Mouse (Mus musculus) midbrain, embryonic 15.5 days (tissue): ENCODE results near the gene Rbpj. TPM values are rescaled to one million over a fixed set of nuclear protein-coding genes. Genes with fewer than 3 reads are reported as not detected.
A peak's percentile ranks its signal among the peaks of the same experiment; 100 is the strongest.

ENCODE experiments used
- ATAC-seq: fragments of 200-750 bp; cut with Nextera tagmentation; replicated peaks from 2 replicates; pipeline ENCODE4 v1.8.0; 2017; ENCODE audit warnings: moderate TSS enrichment
- H3K27ac ChIP-seq: fragments of 300-500 bp; sonication (generic); 2 replicates; pipeline ENCODE4 v1.5.1; 2015; ENCODE audit warnings: mild to moderate bottlenecking, inconsistent platforms
- H3K27me3 ChIP-seq: fragments of 300-500 bp; sonication (generic); replicated peaks from 2 replicates; pipeline ENCODE4 v1.6.1; 2015; ENCODE audit warnings: inconsistent platforms
- H3K36me3 ChIP-seq: fragments of 300-500 bp; sonication (generic); replicated peaks from 2 replicates; pipeline ENCODE4 v1.6.1; 2015; ENCODE audit warnings: inconsistent platforms
- H3K4me1 ChIP-seq: fragments of 300-500 bp; sonication (generic); 2 replicates; pipeline ENCODE4 v1.6.1; 2015; ENCODE audit warnings: inconsistent platforms
- H3K4me2 ChIP-seq: fragments of 300-500 bp; sonication (generic); 2 replicates; pipeline ENCODE4 v1.6.1; 2015; ENCODE audit warnings: inconsistent platforms, mild to moderate bottlenecking, moderate library complexity
- H3K4me3 ChIP-seq: fragments of 300-500 bp; sonication (generic); 2 replicates; pipeline ENCODE4 v1.5.1; 2015; ENCODE audit warnings: mild to moderate bottlenecking, inconsistent platforms
- H3K9ac ChIP-seq: fragments of 300-500 bp; sonication (generic); 2 replicates; pipeline ENCODE4 v1.6.1; 2015; ENCODE audit warnings: mild to moderate bottlenecking, inconsistent platforms
- H3K9me3 ChIP-seq: fragments of 300-500 bp; sonication (generic); 2 replicates; pipeline ENCODE4 v1.6.1; 2016; ENCODE audit warnings: inconsistent platforms
- WGBS: fragments of 180-500 bp; shearing (Covaris S2); methylation state at CpG from one replicate; pipeline ENCODE4 v1.1.7; 2015; ENCODE audit warnings: mixed read lengths; 5-methylcytosine and 5-hydroxymethylcytosine counted together
- polyA plus RNA-seq: library from polyadenylated mRNA; unstranded; fragments of >200 nt; fragmentation: Nextera tagmentation; extraction: Ambion mirVana; gene quantifications from 2 replicates; pipeline ENCODE4 v1.2.1, GENCODE M21; 2015

The Rbpj gene
- polyA plus RNA-seq, 1 experiment from 2014 or later: 32.2 TPM

GRCm38 (mm10) chr5:53500509-53501145 is 34.7 kb downstream of the Rbpj start:
- Histone ChIP-seq H3K27me3 (no peaks in the 10 kb centered on the region), H3K4me2 (no peak overlapping the region), H3K36me3 (no peaks in the 10 kb centered on the region), H3K27ac (no peak overlapping the region), H3K4me3 (no peak overlapping the region), H3K4me1 (no peaks in the 10 kb centered on the region), H3K9me3 (no peaks in the 10 kb centered on the region), H3K9ac (no peak overlapping the region)
- WGBS: 57% methylated on average over 10 of the region's 10 CpGs
- no peak for ATAC-seq

DNA sequence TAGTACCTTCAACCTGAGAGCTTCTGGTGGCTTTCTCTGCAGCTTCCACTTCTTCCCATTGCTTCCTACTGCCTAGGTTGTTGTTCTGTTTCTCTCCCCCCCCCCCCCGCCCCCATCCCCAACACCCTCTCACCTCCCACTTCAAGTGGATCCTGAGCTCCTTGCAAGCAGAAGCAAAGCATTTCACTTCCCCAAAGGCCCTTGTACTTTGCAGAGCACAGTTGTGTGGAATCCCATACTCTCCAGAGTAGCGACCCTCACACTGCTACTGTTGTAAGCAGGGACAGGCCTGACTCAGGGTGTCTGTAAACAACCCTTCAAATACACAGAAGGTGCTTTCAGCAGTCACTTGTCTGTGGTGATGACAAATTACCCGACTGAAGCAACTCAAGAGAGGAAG is 37.3 kb downstream of the Rbpj start:
- WGBS: 79% methylated on average over 2 of the region's 3 CpGs
- H3K36me3 ChIP-seq: no peaks in the 10 kb centered on the region

GRCm38 (mm10) chr5:53505751-53506150 is 39.8 kb downstream of the Rbpj start:
- ATAC-seq: no peak
- H3K27ac ChIP-seq: no peak overlapping the region
- WGBS: 78% methylated on average over 6 of the region's 6 CpGs
- no peak overlapping the region for H3K9ac ChIP-seq
- H3K36me3 ChIP-seq: no peaks in the 10 kb centered on the region
- H3K27me3 ChIP-seq: no peaks in the 10 kb centered on the region
- H3K4me2 ChIP-seq: no peak overlapping the region
- no peak overlapping the region for H3K4me3 ChIP-seq
- H3K9me3 ChIP-seq: no peaks in the 10 kb centered on the region
- H3K4me1 ChIP-seq: no peaks in the 10 kb centered on the region

More for the DNA sequence above, 37.3 kb downstream of the Rbpj start:
- Histone ChIP-seq H3K9ac (no peak overlapping the region), H3K4me3 (no peak overlapping the region), H3K27ac (no peak overlapping the region), H3K4me1 (no peaks in the 10 kb centered on the region), H3K27me3 (no peaks in the 10 kb centered on the region), H3K4me2 (no peak overlapping the region), H3K9me3 (no peaks in the 10 kb centered on the region)
- no peak for ATAC-seq

- no peaks in the 10 kb centered on the region for H3K36me3 ChIP-seq
- no peak for ATAC-seq
- H3K4me2 ChIP-seq: no peak overlapping the region
- no peaks in the 10 kb centered on the region for H3K4me1 ChIP-seq
- no peaks in the 10 kb centered on the region for H3K27me3 ChIP-seq
- no peak overlapping the region for H3K27ac ChIP-seq
- 86% methylated on average over 5 of the region's 5 CpGs for WGBS
- no peaks in the 10 kb centered on the region for H3K9me3 ChIP-seq
- H3K4me3 ChIP-seq: no peak overlapping the region
- H3K9ac ChIP-seq: no peak overlapping the region
These were observed 41.4 kb downstream of the Rbpj start for GRCm38 (mm10) chr5:53507371-53507770.

DNA sequence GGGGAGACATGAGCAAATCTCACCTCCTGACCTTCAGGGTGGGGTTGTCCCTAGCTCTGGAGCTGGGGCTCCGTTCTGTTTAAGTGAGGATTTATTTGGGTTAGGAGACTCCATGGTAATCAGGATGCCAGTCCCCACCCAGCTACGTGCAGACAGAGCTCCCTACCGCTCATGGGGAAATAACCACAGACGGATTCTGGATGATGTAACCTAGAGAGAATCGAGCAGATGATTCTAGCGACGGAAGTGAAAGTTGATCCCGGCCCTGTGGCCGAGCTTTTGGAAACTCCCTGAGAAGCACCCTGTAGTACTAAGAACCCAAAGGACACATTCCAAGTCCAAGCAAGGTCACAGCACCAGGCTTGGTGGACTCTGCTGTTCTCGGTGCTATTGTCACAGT is 43.5 kb downstream of the Rbpj start:
- H3K9ac ChIP-seq: no peak overlapping the region
- H3K36me3 ChIP-seq: no peaks in the 10 kb centered on the region
- ATAC-seq: no peak
- no peak overlapping the region for H3K4me3 ChIP-seq
- H3K9me3 ChIP-seq: no peaks in the 10 kb centered on the region
- no peak overlapping the region for H3K4me2 ChIP-seq
- H3K27me3 ChIP-seq: no peaks in the 10 kb centered on the region
- 85% methylated on average over 10 of the region's 10 CpGs for WGBS
- no peaks in the 10 kb centered on the region for H3K4me1 ChIP-seq
- no peak overlapping the region for H3K27ac ChIP-seq

GRCm38 (mm10) chr5:53509927-53510326 is 44.0 kb downstream of the Rbpj start:
- H3K9me3 ChIP-seq: no peaks in the 10 kb centered on the region
- no peak overlapping the region for H3K9ac ChIP-seq
- no peak for ATAC-seq
- H3K27ac ChIP-seq: no peak overlapping the region
- WGBS: 99% methylated on average over 2 of the region's 2 CpGs
- H3K4me1 ChIP-seq: no peaks in the 10 kb centered on the region
- no peak overlapping the region for H3K4me2 ChIP-seq
- no peaks in the 10 kb centered on the region for H3K36me3 ChIP-seq
- H3K27me3 ChIP-seq: no peaks in the 10 kb centered on the region
- no peak overlapping the region for H3K4me3 ChIP-seq

DNA sequence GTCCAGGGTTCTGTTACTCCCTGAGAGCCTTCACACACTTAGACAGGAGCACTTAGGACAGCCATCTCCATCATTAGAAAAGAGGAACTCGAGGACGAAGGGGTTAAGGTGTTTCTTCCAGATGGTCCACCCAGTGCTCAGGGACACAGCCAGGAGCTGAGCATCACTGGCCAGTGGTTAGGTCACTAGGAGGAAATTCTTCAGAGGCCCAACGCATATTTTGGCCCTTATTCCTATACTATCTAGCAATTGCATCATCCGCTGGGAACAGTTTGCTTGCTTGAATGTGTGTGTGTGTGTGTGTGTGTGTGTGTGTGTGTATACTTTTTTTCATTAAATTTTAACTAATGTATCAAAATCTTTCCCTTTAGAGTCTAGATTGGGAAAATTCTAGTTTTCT is 45.5 kb downstream of the Rbpj start:
- H3K9me3 ChIP-seq: no peaks in the 10 kb centered on the region
- no peak overlapping the region for H3K27ac ChIP-seq
- no peak overlapping the region for H3K9ac ChIP-seq
- no peak overlapping the region for H3K4me3 ChIP-seq
- H3K4me2 ChIP-seq: no peak overlapping the region
- 91% methylated on average over 4 of the region's 4 CpGs for WGBS
- ATAC-seq: no peak
- H3K27me3 ChIP-seq: no peaks in the 10 kb centered on the region
- H3K4me1 ChIP-seq: no peaks in the 10 kb centered on the region
- no peaks in the 10 kb centered on the region for H3K36me3 ChIP-seq

GRCm38 (mm10) chr5:53514959-53515612 is 49.1 kb downstream of the Rbpj start:
- peak; percentile 73; the same call in 1 of the 2 replicates for ATAC-seq
- Histone ChIP-seq H3K27me3 (no peaks in the 10 kb centered on the region), H3K4me2 (no peak overlapping the region), H3K9me3 (no peaks in the 10 kb centered on the region), H3K4me1 (no peaks in the 10 kb centered on the region), H3K9ac (no peak overlapping the region), H3K36me3 (no peaks in the 10 kb centered on the region), H3K4me3 (no peak overlapping the region), H3K27ac (no peak overlapping the region)
- 67% methylated on average over 4 of the region's 4 CpGs for WGBS

- 87% methylated on average over 2 of the region's 2 CpGs for WGBS
These were observed 50.5 kb downstream of the Rbpj start for GRCm38 (mm10) chr5:53516482-53516881.

GRCm38 (mm10) chr5:53517802-53518201 is 51.9 kb downstream of the Rbpj start:
- no peak overlapping the region for H3K27ac ChIP-seq
- H3K27me3 ChIP-seq: no peaks in the 10 kb centered on the region
- H3K4me2 ChIP-seq: no peak overlapping the region
- H3K9ac ChIP-seq: no peak overlapping the region
- 74% methylated on average over 8 of the region's 8 CpGs for WGBS
- H3K36me3 ChIP-seq: no peaks in the 10 kb centered on the region
- H3K9me3 ChIP-seq: no peaks in the 10 kb centered on the region
- H3K4me1 ChIP-seq: no peaks in the 10 kb centered on the region
- no peak for ATAC-seq
- H3K4me3 ChIP-seq: no peak overlapping the region

More at GRCm38 (mm10) chr5:53516482-53516881, 50.5 kb downstream of the Rbpj start:
- no peak overlapping the region for H3K4me3 ChIP-seq
- H3K4me2 ChIP-seq: no peak overlapping the region
- no peak overlapping the region for H3K27ac ChIP-seq
- no peaks in the 10 kb centered on the region for H3K27me3 ChIP-seq
- H3K4me1 ChIP-seq: no peaks in the 10 kb centered on the region
- H3K36me3 ChIP-seq: no peaks in the 10 kb centered on the region
- H3K9ac ChIP-seq: no peak overlapping the region
- no peak for ATAC-seq
- H3K9me3 ChIP-seq: no peaks in the 10 kb centered on the region

DNA sequence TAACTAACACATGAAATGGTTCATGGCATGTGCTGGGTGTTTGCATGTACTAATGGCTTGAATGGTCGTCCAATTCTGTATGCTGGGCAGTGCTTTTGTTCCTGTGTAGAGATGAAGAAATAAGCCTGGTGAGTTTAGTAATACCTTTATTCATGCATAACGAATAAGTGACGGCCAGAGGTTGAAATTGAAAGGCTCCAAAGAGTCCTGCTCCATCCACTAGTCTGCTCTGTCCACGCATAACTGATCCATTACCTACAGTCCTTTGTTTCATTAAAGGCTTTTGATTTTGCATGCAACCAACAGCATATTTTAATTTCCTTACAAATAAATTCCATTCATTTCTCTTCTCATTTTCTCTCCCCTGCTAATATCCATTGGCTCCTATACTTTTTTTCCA is 53.2 kb downstream of the Rbpj start:
- H3K4me1 ChIP-seq: peaks cover 4% of the 10 kb centered on the region; the same call in 1 of the 2 replicates
- ATAC-seq: no peak
- no peaks in the 10 kb centered on the region for H3K27me3 ChIP-seq
- H3K9me3 ChIP-seq: no peaks in the 10 kb centered on the region
- no peaks in the 10 kb centered on the region for H3K36me3 ChIP-seq
- H3K9ac ChIP-seq: no peak overlapping the region
- H3K4me2 ChIP-seq: no peak overlapping the region
- H3K4me3 ChIP-seq: no peak overlapping the region
- WGBS: 36% methylated on average over 4 of the region's 4 CpGs
- no peak overlapping the region for H3K27ac ChIP-seq

DNA sequence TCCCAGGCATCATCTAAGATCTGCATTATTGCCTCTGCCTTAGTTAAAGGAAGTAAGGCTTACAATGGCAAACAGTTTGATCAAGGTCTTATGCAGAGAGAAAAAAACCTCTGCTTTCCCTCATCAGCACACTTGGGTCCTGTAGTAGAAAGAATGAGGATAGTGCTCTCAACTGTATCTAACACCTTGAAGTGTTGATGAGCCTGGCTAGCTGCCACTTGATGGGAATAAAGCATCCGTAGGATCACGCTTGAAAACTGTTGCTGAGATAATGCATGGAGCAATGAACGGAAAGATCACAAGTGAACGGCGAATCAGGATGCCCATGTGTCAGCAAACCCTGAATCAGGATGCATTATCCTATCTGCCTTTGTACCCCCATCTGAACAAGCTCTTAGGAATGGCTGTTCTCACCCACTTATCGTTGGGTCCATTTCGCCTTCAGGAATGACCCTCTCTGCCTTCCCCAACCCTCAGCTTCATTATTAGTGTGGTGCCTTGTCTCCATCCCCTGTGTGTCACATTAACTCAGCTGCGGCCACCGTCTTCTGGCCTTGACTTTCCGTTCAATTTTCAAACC is 54.1 kb downstream of the Rbpj start:
- Histone ChIP-seq H3K4me3 (no peak overlapping the region), H3K27ac (no peak overlapping the region), H3K27me3 (no peaks in the 10 kb centered on the region), H3K4me1 (peaks cover 4% of the 10 kb centered on the region; the same call in 1 of the 2 replicates), H3K9me3 (no peaks in the 10 kb centered on the region), H3K36me3 (no peaks in the 10 kb centered on the region), H3K9ac (no peak overlapping the region), H3K4me2 (no peak overlapping the region)
- 83% methylated on average over 10 of the region's 10 CpGs for WGBS
- no peak for ATAC-seq

DNA sequence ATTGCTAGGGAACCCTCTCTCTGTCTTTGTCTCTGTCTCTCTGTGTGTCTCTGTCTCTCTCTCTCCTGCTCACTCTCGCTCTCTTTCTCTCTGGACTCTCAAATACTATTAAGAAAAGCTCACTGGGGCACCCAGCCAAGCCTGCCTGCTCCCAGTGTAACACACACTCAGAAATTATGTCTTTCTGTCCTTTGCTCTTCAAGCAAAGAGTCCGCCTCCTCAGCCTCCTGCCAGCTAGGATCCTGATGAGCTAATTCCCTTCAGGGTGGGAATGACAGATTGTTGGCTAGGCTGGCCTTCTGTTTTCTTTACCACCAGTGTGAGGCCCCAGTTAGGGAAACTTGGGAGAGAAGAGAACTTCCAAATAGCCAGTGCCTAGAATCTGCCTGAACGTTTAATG is 57.1 kb downstream of the Rbpj start:
- WGBS: 38% methylated on average over 3 of the region's 3 CpGs
- Histone ChIP-seq H3K27me3 (no peaks in the 10 kb centered on the region), H3K4me2 (no peak overlapping the region), H3K27ac (no peak overlapping the region), H3K36me3 (no peaks in the 10 kb centered on the region), H3K4me1 (peaks cover 14% of the 10 kb centered on the region), H3K9ac (no peak overlapping the region), H3K9me3 (no peaks in the 10 kb centered on the region), H3K4me3 (no peak overlapping the region)
- ATAC-seq: no peak
